Mouse (Mus musculus) left cerebral cortex, adult 18-20 months (tissue): Measurements from ENCODE around the gene Elmo1. TPM values are rescaled to one million over a fixed set of nuclear protein-coding genes. Genes with fewer than 3 reads are reported as not detected.

ENCODE experiments used
- DNase-seq, 2 experiments: peaks; one replicate each; pipeline ENCODE4 v3.0.0; 2021 to 2022; ENCODE audit warnings: low spot score in 2 of 2, mixed read lengths in 1 of 2
- total RNA-seq, 2 experiments: library from RNA; stranded (reverse); gene quantifications; 2 replicates each; pipeline ENCODE4 v1.2.3; 2021

Elmo1 gene
- total RNA-seq, 2 experiments from 2014 or later: 64.7 to 66.4 TPM

DNA sequence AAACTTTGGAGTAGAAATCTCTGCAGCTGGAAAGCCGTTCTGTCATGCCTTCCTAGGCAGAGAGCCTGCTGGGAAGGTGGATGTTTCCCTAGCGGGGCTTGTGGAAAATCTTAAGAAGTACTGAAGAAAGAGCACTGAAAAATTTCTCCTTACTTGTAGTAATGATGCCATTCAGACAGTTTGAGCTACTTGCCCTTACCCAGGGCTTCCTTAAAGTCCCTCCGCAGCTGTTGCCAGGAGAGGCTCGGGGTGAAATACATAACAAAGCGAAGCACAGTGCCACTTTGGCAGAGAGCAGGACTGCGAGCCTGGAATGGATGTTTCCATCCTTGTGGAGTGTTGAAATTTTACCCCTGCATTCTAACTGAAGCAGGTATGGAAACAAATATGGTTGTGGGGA lies 164.5 kb downstream of the Elmo1 start:
- no peak for DNase-seq

DNA sequence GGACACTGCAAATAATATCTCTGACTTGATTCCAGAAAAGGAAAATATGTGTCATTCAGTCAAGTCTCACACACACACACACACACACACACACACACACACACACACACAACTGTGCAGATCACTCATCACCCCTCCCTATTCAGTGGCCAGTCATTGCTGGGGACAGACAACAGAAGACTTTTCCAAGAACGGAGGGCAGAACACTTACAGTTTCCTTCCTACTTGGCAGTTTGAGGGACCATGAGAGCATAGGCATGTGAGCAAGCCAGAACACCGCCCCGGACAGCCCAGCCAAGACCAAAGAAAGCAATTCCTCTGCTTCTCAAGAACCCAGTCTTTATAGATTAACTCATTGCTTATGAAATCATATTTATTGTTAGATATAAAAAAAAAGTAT lies 165.0 kb downstream of the Elmo1 start:
- DNase-seq: no peak

DNA sequence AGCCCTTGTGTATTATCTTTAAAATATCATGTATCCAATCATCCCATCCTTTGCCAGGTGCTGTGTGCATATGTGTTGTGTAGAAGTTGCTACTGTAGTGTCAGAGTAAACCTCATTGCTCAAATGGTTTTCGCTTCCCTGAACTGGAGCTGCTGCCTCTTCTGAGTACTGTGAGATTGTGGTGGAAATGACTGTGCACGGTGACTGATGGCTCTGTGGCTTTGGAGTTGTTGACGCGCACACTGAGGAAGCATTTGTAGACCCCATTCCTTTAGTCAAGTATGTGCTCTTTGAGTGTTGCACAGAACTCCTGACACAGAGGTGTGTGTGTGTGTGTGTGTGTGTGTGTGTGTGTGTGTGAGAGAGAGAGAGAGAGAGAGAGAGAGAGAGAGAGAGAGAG lies 166.2 kb downstream of the Elmo1 start:
- no peak for DNase-seq

DNA sequence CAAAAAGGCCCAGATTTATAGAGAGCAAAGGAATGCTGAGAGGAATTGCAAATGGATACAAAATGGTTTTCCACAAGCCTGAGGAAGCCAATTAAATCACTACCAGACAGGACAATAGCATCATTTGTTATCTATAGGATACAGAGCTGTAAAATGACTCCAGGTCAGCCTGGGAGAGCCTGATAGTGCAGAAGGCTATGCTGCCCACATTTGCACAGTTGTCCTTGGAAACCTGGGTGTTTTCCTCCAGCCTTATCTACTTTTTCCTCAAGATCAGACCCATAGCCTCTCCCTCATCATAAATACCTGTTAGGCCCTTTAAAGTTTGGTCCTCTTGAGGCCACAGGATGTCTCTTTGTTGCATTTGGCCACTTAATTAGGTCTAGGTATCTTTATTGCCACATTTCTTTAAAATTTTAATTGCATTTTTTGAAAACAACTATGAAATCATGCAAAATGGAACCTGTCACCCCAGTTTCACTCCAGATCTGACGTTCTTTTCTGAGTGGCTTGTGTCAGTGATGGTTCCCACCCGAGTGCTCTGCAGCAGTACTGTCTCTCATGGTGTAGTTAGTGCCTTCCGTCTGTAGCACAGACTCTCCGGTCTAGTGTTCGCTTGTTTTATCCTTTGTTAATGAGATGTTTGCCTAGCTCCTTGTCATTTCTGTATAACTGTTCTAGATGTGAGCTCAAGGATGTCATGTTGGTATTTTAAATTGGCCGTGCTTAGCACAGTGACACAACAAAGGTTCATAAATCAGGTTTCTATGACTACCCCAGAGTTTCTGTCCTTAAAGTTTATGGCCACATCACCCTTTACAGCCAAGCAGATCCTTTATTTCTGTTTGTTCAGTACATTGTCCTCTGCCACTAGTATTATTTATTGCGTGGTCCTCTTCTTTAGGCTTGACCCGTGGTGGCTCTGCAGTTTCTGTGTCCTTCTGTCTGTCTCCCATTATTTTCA lies 167.4 kb downstream of the Elmo1 start:
- no peak for DNase-seq

DNA sequence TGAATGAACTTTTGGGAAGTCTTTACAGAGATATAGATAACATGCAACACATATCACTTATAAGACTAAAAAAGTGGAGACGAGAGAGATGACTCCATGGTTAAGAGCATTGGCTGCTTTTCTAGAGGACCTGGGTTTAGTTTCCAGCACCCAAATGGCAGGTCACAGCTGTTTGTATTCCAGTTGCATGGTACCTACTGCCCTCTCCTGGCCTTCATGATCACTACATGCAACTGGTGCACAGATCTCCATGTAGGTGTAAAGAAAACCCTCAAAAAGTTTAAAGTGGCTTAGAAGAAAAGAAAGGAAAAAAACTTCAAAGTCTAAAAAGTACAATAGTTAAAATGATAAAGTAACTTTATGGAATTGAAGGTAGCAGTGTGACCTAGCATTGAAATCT lies 172.8 kb downstream of the Elmo1 start:
- no peak for DNase-seq

DNA sequence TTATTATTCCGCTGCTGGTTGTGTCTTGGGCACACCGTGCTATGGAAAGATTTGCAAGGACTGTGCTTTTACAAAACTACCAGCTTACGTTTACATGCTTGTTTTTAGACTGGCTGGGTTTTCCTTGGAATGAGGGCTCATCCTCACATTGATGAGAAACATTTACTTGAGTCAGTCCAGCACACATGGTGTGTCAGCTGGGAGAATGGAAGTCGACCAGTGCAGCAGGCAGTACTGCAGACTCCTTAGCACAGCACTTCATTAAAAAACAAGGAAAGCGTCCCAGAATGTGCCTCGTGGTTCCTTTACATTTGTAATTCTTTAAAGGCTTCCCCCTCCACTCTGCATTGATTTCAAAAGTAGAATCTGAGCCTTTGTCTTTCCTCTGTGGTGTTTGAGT lies 179.8 kb downstream of the Elmo1 start:
- no peak for DNase-seq

DNA sequence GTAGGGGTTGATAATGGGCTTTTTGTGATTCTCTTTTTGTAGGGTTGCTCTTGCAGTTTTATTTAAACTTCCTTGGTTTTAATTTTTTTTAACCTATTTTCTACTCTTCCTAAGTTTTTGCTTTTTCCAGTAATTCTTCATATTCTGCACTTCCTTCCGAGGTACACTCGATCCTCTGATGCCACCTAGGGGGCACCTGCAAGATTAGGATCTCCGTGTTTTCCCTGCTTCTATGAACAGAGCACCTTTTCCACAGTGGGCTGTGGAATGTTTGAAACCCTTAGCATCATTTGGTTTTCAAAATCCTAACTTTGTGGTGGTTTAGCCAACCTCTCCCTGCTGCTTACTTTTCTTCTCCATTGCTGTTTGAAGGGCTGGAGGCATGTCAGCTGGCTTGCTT lies 181.4 kb downstream of the Elmo1 start:
- peak; percentile 23 to 33 for DNase-seq

DNA sequence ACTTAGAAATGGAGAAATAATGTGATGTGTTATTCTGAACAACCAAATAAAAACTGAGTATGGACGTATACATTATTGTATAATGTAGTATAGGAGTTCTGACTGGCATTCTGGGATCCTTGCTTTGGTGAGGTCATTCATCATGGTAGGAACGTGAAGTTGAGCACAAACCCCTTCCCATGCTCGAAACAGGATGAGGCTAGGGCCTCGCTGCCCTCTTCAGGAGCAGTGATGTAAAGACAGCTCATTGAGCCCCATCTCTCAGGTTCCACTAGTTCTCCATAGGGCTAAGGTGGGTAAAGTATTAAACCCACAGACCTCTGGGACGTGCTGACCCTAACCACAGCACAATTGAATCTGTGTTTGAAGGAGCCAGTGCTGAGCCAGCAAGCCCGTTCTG lies 182.2 kb downstream of the Elmo1 start:
- DNase-seq: no peak

DNA sequence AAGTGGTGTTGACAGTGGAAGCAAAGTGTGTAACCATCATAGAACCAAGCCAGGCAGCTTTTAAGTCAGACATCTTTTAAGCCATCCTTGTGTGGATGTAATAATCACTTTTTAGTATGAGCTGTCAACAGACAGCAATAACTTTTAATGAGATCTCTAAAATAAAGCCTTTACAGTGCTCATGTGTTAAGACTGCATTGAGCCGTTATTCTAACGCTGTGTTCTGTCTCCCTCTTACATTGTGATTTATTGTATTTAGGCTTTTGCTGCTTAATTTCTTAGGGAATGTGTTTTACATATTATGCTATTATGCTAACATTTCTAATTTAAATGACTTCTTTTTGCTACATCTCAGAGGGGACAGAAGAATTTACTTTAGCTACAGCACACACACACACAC lies 189.5 kb downstream of the Elmo1 start:
- DNase-seq: no peak

DNA sequence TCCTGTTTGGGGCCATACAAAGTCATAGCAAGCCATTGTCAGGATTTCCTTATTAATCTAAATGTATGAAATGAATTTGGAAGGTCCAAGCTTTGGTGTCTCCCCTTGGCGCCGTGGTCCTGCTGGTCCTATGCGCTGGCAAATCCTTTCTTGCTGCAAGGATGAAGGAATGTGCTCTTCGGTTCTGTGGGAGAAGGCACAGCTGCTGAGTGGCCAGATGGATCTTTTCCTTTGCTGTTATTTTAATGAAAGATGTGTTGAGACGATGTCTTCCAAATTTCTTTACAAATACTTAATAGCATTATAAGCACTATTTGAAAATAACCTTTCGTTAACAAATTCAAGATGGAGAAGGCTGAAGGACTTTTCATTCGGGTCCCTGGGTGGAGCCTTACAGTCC lies 193.5 kb downstream of the Elmo1 start:
- no peak for DNase-seq

DNA sequence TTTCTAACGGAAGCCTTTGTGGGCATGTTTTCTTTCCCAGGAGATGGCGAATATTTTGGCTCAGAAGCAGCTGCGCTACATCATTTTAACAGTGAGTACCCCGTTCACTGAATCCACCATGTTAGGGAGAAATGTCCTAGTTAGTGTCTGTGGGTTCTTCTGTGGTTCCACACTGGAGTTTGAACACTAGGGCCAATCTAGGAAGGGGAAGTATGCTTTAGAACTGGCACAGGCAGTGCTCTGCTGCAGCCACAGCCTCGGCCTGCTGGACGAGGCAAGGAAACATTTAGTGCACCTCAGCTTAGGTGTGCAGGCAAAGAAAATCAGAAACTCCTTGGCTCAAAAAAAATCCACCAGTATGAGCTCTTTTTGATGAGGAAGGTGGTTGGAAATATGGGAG lies 196.3 kb downstream of the Elmo1 start:
- no peak for DNase-seq

DNA sequence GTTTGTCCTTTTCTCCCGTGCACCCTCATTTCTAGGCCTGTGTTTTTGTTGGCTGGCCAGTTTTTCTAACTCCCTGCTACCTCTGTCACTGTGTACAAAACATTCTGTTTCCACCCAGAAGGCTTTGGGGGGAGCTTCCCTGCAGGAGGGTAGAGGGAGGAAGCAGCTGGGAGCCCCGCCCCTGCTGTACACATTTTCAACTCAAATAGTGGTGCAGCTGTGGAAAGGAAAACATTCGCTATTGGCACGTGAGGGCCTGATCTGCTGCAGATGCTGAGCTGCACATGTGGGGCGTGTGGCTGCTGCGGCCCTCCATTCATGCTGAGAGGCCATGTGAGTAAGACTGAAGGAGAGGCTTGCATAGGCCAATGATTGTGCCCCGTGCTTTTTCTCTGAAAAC lies 198.0 kb downstream of the Elmo1 start:
- no peak for DNase-seq

DNA sequence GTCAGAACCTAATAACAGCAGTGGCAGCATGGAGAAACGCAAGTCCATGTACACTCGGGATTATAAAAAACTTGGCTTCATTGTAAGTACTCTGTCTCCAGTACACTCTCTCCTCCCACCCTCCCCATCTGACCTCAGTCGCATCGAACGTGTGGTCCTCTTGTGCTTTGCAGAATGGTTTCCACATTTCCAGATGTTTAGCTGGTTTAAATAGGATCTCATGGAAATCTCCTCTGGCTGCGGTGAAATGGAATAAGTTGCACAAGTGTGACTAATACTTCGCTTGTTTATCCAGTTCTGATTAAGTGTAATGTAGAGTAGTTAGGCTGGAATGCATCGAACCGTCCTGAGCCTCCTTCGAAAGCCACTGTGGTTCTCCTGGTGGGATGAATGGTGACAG lies 200.0 kb downstream of the Elmo1 start:
- no peak for DNase-seq

DNA sequence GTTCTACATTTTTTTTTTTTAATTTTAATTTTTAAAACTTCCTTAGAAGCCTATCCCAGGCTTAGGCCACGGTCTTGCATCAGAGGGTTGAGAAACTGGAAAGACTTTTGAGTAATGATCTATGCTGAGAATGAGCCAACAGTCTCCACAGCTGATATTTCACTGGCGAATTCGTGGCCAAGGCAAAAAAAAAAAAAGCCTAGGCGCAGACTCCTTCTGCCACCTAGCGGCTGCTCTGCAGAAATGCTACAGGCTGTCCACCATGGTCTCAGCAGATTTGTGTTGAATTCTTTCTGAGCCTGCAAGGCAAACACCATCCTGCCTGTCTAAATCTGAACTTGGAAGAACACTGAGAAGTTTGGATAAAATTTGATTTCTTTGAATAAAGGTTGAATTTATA lies 202.0 kb downstream of the Elmo1 start:
- DNase-seq: peak; percentile 24 to 35

DNA sequence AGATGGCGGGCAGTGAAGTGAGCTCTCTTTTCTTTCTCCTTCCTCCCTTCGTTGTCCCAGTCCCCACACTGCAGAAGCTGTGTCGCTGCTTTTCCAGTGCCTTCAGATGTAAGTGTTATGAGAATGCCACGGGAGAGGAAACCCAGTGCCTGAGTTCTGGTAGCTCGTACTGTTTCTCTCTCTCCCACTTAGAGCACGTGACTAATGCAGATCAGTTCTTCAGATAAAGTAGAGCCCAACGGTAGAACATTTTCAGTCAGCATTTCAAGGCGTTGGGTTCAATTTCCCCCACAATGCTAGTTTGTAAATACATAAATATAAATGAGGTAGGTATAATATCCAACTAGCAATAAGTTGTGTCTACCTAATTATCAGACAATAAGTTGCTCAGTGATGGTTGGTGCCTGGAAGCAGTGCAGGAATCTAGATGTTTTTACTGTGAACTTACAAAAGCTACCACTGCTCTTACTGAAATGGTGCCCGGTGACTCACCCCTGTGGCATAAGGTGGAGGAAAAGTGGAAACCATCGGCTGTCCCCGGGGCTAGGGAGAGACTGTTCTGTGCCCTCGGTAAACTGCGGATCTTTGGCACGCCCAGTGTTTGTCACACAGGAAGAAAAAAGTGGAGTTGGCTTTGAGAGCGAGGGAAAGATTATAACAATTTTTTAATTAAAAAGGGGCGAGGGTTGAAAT lies 205.0 kb downstream of the Elmo1 start:
- DNase-seq: no peak

DNA sequence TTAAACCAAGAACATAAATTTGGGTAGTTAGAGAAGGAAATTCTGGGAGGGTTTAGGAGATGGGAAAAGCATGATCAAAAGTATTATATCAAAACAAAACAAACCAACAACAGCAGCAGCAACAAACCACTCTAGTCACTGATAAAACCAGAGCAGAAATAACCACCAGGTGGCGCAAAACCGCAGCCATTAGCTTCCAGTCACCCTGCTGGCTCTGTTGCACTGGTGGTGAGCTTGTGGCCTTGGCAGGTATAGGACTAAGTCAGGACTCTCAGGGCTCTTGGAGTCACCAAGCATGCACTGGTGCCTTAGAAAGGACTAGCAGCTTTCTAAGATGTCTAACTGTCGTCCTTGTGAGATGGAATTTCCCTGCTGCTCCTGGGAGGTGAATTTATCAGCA lies 207.4 kb downstream of the Elmo1 start:
- peak; percentile 71 to 80 for DNase-seq

DNA sequence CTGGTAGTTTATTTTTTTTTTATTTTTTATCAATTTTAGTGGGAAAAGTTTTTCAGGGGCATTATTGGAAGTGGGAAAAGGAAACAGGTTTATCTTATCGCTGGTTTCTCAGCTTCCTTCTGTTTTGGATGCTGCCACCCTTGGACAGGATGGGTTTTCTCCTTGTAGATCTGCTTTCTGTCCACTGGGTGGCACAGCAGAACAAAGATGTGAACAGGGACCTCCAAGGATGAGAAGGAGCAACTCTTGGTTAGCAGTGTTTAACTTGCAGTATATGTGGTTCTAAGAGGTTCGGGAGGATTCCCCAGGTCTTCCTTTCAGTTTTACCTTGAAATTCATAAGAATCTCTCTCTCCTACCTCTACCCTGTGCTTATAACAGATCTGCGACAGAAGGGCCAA lies 209.0 kb downstream of the Elmo1 start:
- peak; percentile 28 to 55 for DNase-seq

DNA sequence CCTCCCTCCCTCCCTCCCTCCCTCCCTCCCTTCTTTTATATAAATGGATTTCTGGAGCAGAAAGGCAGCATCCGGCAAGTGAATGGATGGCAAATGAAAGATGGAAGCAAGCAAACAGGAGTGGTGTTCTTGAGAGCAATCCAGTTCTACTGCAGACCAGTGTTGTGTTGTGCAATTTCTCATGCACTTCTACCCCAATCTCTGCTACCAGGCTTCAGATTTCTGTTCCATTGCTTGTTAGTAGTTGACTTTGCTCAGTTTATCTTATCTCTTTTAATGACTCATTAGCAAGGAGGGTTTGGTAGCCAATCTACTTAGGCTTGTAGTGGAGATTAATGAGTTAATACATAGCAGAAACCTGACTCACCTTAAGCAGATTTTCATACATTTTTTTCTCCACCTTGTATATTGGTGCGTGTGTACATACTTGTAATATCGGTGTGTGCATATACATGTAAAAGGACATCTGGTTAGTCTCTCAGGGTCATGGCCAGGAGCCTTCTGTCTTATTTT lies 209.7 kb downstream of the Elmo1 start:
- no peak for DNase-seq

DNA sequence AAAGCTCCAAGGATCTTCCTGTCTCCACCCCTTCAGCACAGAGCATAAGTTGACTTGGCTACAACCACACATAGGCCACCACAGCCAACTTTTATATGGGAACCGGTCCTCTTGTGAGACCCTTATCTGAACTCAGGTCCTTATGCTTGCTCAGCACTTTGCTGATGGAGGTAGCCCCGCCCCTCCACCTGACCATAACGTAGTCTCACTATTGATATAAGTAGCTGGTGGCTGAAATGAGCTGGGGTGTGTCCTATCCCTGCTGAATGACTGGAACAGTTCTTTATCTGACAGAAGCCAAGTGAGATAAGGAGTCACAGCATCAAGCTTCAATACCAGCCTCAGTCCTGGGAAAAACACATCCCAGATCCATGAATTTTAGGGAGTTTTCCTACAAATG lies 210.2 kb downstream of the Elmo1 start:
- no peak for DNase-seq

DNA sequence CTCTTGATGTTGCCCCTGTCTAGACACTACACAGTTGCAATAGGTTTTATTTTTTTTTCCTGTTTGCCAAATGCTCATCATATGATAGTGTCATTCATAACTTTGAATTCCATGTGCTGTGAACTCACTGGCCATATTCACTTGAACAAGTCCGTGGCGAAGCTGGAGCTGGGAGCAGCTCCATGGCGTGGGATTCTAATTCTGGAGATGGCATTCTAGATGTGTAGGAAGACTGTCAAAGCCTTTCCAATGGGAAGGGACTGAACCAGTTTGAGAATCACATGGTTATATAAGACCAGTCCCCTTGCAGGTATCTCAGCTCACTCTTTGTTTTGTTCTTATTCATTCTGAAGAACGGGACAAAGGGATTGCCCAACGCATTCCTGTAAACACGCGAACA lies 211.4 kb downstream of the Elmo1 start:
- DNase-seq: no peak

DNA sequence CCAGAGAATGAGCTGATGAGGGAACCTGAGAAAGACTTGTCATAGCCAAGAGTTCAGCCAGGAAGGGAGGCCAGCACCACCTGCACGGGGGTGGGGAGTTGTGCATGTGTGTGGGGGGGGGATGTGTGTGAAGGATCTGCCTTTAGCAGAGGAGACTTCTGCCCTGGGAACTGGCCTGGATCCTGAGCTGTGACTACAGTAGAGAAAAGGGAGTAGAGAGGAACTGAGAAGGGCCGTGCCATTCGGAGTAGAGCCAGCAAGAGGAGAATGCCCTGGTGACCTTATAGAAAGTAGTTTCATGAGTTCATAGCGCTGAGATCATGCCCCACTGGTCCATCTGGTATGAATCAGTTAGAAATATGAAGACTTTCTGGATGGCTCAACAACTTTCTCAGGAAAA lies 215.2 kb downstream of the Elmo1 start:
- no peak for DNase-seq
